Mouse (Mus musculus): Measurements from ENCODE around the gene Mecom.

- no peak for TF ChIP-seq CTCF (conservative IDR thresholded peaks at IDR 0.05; ENCODE audit: low read length)
- TF ChIP-seq NANOG (IDR thresholded peaks at IDR 0.05; ENCODE audit: borderline replicate concordance, low read length) = no peak
These were observed 442.5 kb downstream of the Mecom start for GRCm38 (mm10) chr3:30105194-30105823.

All from E14TG2a.4 (cell line).